Mouse (Mus musculus) liver, embryonic 14.5 days (tissue): Measurements from ENCODE around the gene Mnd1. TPM values are rescaled to one million over a fixed set of nuclear protein-coding genes. Genes with fewer than 3 reads are reported as not detected.
A peak's percentile ranks its signal among the peaks of the same experiment; 100 is the strongest.

Experiments used
- ATAC-seq: fragments of 200-750 bp; cut with Nextera tagmentation; 2 replicates; pipeline ENCODE4 v1.8.0; 2017; ENCODE audit warnings: moderate number of reproducible peaks, mild to moderate bottlenecking, moderate library complexity; ENCODE audit not compliant: insufficient read depth
- DNase-seq, 3 experiments: peaks; one replicate each; pipeline ENCODE4 v3.0.0-alpha.2; 2012 to 2013; ENCODE audit warnings: low read depth in 3 of 3, low spot score in 3 of 3
- H3K27ac ChIP-seq: fragments of 300-500 bp; sonication (generic); 2 replicates; pipeline ENCODE4 v1.5.1; 2014; ENCODE audit warnings: moderate library complexity, mild to moderate bottlenecking, control low read depth, inconsistent platforms
- H3K27me3 ChIP-seq: fragments of 300-500 bp; sonication (generic); 2 replicates; pipeline ENCODE4 v1.6.1; 2014; ENCODE audit warnings: mild to moderate bottlenecking, low read length, moderate library complexity; ENCODE audit not compliant: control insufficient read depth, insufficient read depth
- H3K36me3 ChIP-seq: fragments of 300-500 bp; sonication (generic); replicated peaks from 2 replicates; pipeline ENCODE4 v1.6.1; 2014; ENCODE audit warnings: low read depth; ENCODE audit not compliant: control insufficient read depth, insufficient read depth
- H3K4me1 ChIP-seq, 2 experiments: fragments of 200-500 bp in 1 of 2; fragments of 300-500 bp in 1 of 2; sonication (generic) in 1 of 2; replicated peaks; 2 replicates each; pipeline ENCODE4 v1.6.1; 2012 to 2014; ENCODE audit warnings: antibody characterized with exemption in 1 of 2, inconsistent platforms in 1 of 2, low read length in 1 of 2; ENCODE audit not compliant: control insufficient read depth in 2 of 2, insufficient read depth in 2 of 2
- H3K4me2 ChIP-seq: fragments of 300-500 bp; sonication (generic); 2 replicates; pipeline ENCODE4 v1.6.1; 2014; ENCODE audit warnings: low read depth, mild to moderate bottlenecking, control low read depth, moderate library complexity
- H3K4me3 ChIP-seq, 2 experiments: fragments of 200-500 bp in 1 of 2; fragments of 300-500 bp in 1 of 2; sonication (generic) in 1 of 2; 2 replicates each; pipeline ENCODE4 v1.5.1; 2012 to 2014; ENCODE audit warnings: low read depth in 2 of 2, low read length in 2 of 2, mild to moderate bottlenecking in 2 of 2, control low read depth in 1 of 2, inconsistent platforms in 1 of 2, moderate library complexity in 1 of 2; ENCODE audit not compliant: insufficient read depth in 1 of 2
- H3K9ac ChIP-seq: fragments of 300-500 bp; sonication (generic); replicated peaks from 2 replicates; pipeline ENCODE4 v1.6.1; 2014; ENCODE audit warnings: mild to moderate bottlenecking, control low read depth, moderate library complexity
- H3K9me3 ChIP-seq: fragments of 300-500 bp; sonication (generic); 2 replicates; pipeline ENCODE4 v1.6.1; 2016; ENCODE audit warnings: low read length, mixed read lengths; ENCODE audit not compliant: control insufficient read depth
- CTCF ChIP-seq: IDR thresholded peaks from 2 replicates; pipeline ENCODE4 v1.5.1; 2016; ENCODE audit warnings: antibody characterized with exemption, low read depth, control low read depth
- EP300 ChIP-seq: IDR thresholded peaks from 2 replicates; pipeline ENCODE4 v1.6.1; 2016; ENCODE audit warnings: antibody characterized with exemption, low read depth
- WGBS: fragments of 180-500 bp; shearing (Covaris S2); extraction: QIAGEN DNeasy Blood & Tissue Kit; methylation state at CpG from one replicate; pipeline ENCODE4 v1.1.7; 2014; ENCODE audit not compliant: insufficient replicate concordance; 5-methylcytosine and 5-hydroxymethylcytosine counted together
- polyA plus RNA-seq, 2 experiments: library from polyadenylated mRNA; depleted of rRNA in 1 of 2; stranded (reverse) in 1 of 2; unstranded in 1 of 2; fragments of >200 nt; fragmentation: Nextera tagmentation in 1 of 2; extraction: Ambion mirVana in 1 of 2; gene quantifications; 2 replicates each; pipeline versions ENCODE4 v1.2.1 to v1.2.3; 2012 to 2014

The Mnd1 gene
- polyA plus RNA-seq, 2 experiments, result 6.2 TPM

DNA sequence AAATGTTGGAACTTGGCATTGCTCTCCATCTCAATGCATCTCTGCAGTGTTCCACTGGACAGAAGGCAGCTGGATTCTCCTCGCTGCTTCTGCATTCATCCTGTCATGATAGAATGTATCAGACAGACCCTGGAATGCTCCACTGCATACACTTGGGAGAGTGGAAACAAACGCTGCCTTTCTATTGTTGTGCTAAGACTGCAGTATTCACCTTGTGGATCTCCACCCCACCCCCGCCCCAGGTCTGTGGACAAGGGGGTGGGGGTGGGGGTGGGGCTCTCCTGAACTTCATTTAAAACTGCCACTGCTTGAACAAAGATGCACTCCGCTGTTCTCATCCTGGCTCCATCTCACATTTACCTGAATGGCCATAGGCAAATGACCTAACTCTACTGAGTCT, 38.3 kb upstream of the Mnd1 start:
- Histone ChIP-seq H3K4me2 (no peak overlapping the region), H3K4me3 (no peak overlapping the region), H3K9me3 (no peaks in the 10 kb centered on the region), H3K4me1 (no peaks in the 10 kb centered on the region; a peak in 1 of 4 replicates), H3K9ac (no peak overlapping the region), H3K27me3 (peaks cover 18% of the 10 kb centered on the region), H3K27ac (no peak overlapping the region), H3K36me3 (no peaks in the 10 kb centered on the region)
- TF ChIP-seq EP300 (no peak), CTCF (no peak)
- ATAC-seq (no peak), DNase-seq (no peak)
- 59% methylated on average over 4 of the region's 4 CpGs for WGBS

DNA sequence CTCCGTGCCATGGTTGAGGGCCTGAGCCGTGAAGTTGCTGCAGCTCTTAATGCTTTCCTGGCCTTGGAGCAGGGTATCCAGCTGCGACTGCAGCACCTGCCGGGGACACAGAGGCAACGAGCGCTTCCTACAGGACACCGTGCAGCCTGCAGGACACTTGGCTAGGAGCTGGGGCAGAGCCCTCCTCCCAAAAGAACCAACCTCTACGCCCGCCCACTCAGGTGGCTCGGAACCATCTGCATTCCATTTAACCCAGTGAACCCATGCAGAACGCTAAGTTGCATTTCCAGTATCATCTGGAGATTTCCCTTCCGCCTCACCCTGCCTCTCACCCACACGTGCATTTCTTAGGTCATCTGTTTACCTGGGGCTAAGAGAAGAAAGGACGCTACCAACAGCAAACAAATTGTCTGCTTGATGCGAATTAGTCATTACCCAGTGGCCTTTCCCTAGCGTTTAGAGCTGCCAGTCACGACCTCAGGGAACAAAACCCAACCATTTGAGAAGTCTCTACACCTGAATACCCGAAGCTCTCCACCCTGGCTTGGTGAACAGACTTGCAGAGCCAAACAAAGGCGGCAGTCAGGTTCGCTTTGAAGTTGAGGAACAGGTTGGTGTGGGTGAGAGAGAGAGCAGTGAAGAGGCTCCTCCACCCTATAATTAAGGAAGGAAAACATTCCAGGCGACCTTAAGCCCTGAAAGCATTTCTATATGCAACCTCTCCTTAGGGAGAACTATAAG, 35.7 kb upstream of the Mnd1 start:
- peak overlapping the region; percentile 13; the same call in 1 of the 2 replicates for H3K4me2 ChIP-seq
- H3K4me1 ChIP-seq, result no peaks in the 10 kb centered on the region; a peak in 1 of 4 replicates
- H3K27me3 ChIP-seq, result peaks cover 18% of the 10 kb centered on the region
- DNase-seq (no peak), ATAC-seq (no peak)
- WGBS, result 33% methylated on average over 21 of the region's 21 CpGs
- no peak overlapping the region for H3K27ac ChIP-seq
- no peak overlapping the region for H3K9ac ChIP-seq
- H3K4me3 ChIP-seq, result no peak overlapping the region
- no peak for TF ChIP-seq CTCF
- TF ChIP-seq EP300, result no peak
- H3K36me3 ChIP-seq, result no peaks in the 10 kb centered on the region
- no peaks in the 10 kb centered on the region for H3K9me3 ChIP-seq

DNA sequence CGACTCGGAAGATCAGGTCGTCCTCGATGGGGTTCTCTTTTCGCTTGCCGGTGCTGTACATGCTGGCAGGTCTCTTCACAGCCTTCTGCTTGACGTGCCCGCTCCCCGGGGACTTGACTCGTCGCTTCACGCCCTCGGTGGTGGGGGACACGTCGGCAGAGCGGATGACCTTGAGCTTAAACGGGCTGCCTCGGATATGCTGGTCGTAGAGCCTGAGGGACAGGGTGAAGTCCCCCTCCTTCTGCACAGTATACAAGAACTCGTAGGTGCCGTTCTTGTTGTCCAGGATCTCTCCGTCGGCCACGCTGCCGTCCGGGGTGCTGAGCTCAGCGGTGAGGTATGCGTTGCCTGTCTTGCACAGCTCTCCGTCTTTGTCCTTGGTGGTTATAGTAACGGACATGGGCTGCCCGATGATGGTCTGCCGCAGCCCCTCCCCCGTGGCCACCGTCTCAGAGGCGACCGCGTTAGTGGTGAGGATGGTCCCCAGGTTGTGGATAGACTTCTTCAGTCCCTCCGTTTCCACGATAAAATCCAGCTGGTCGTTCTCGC, 35.0 kb upstream of the Mnd1 start:
- no peak for DNase-seq
- H3K9ac ChIP-seq, result no peak overlapping the region
- ATAC-seq, result no peak
- H3K4me1 ChIP-seq, result no peaks in the 10 kb centered on the region; a peak in 1 of 4 replicates
- H3K36me3 ChIP-seq, result no peaks in the 10 kb centered on the region
- H3K4me2 ChIP-seq, result peak overlapping the region; percentile 13
- peak overlapping the region; percentile 7 to 21; a peak in 1 of 4 replicates for H3K4me3 ChIP-seq
- WGBS, result 3% methylated on average over 41 of the region's 41 CpGs
- TF ChIP-seq EP300, result no peak
- no peak for TF ChIP-seq CTCF
- H3K9me3 ChIP-seq, result no peaks in the 10 kb centered on the region
- peaks cover 18% of the 10 kb centered on the region for H3K27me3 ChIP-seq
- no peak overlapping the region for H3K27ac ChIP-seq

DNA sequence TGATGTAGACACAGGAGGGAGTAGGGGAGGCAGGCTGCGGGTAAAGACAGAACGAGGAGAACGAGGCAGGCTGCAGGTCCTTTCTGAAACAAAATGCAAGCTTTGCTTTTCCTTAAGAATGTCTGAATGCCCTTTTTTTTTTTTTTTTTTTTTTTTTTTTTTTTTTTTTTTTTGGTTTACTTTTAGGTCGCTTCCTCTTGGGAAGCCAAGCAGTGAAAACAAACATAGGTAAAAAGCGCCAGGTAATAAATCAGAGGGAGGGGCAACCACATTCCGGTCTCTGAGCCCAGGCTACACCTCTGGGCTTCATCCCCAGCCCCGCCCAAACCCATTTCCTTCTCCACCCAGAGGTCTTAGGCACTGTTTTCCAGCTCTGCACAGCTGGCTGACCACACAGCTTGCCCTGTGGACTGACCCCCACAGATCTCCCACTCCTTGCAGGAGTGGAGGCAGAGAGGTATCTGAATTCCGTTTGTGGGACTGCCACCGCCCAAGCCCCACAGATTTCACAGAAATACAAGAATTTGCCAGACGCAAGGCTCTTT, 34.1 kb upstream of the Mnd1 start:
- no peak for TF ChIP-seq EP300
- no peak for TF ChIP-seq CTCF
- Histone ChIP-seq H3K9ac (no peak overlapping the region), H3K4me3 (no peak overlapping the region), H3K9me3 (no peaks in the 10 kb centered on the region), H3K27me3 (peaks cover 18% of the 10 kb centered on the region), H3K4me1 (no peaks in the 10 kb centered on the region; a peak in 1 of 4 replicates), H3K4me2 (peak overlapping the region; percentile 13; the same call in 1 of the 2 replicates), H3K27ac (no peak overlapping the region), H3K36me3 (no peaks in the 10 kb centered on the region)
- ATAC-seq (no peak), DNase-seq (no peak)
- WGBS, result 15% methylated on average over 10 of the region's 10 CpGs

DNA sequence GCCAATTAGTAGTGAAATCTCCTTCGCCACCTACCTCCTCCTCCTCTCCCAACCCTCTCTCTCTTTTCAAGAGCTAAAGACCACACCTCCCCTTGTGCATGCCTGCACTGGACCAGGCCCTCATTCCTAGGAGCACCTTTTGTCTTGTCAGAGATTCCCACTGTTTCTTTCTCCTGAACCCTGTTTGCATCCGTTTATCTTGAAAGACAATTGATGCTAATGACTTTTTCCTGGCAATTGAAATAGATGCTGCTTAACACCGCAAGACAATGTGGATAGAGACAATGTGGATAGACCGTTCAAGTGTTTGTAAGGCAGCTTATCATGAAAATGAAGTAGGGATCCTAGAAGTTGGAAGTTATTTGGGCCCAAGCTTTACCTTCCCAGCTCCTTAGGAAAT, 26.1 kb upstream of the Mnd1 start:
- DNase-seq (no peak), ATAC-seq (no peak)
- H3K36me3 ChIP-seq, result no peaks in the 10 kb centered on the region
- H3K9me3 ChIP-seq, result no peaks in the 10 kb centered on the region
- H3K9ac ChIP-seq, result no peak overlapping the region
- WGBS, result 61% methylated on average over 4 of the region's 4 CpGs
- no peaks in the 10 kb centered on the region for H3K27me3 ChIP-seq
- H3K4me1 ChIP-seq, result peaks cover 0 to 2% of the 10 kb centered on the region in 2 experiments; a peak in 1 of 4 replicates
- no peak overlapping the region for H3K27ac ChIP-seq
- TF ChIP-seq CTCF (no peak), EP300 (no peak)
- H3K4me3 ChIP-seq, result no peak overlapping the region
- no peak overlapping the region for H3K4me2 ChIP-seq
